Mouse (Mus musculus): ENCODE data around the gene Psph. TPM values are rescaled to one million over a fixed set of nuclear protein-coding genes. Genes with fewer than 3 reads are reported as not detected.
"Not testable (repeated sequence)": the region's sequence is repeated elsewhere in the genome, so short reads cannot be mapped to it uniquely, and the experiment has no call there.

Gene Psph
- polyA plus RNA-seq (2015; fragmentation: Nextera tagmentation; extraction: Ambion mirVana): 24.0 and 35.1 TPM in 2 replicates

DNA sequence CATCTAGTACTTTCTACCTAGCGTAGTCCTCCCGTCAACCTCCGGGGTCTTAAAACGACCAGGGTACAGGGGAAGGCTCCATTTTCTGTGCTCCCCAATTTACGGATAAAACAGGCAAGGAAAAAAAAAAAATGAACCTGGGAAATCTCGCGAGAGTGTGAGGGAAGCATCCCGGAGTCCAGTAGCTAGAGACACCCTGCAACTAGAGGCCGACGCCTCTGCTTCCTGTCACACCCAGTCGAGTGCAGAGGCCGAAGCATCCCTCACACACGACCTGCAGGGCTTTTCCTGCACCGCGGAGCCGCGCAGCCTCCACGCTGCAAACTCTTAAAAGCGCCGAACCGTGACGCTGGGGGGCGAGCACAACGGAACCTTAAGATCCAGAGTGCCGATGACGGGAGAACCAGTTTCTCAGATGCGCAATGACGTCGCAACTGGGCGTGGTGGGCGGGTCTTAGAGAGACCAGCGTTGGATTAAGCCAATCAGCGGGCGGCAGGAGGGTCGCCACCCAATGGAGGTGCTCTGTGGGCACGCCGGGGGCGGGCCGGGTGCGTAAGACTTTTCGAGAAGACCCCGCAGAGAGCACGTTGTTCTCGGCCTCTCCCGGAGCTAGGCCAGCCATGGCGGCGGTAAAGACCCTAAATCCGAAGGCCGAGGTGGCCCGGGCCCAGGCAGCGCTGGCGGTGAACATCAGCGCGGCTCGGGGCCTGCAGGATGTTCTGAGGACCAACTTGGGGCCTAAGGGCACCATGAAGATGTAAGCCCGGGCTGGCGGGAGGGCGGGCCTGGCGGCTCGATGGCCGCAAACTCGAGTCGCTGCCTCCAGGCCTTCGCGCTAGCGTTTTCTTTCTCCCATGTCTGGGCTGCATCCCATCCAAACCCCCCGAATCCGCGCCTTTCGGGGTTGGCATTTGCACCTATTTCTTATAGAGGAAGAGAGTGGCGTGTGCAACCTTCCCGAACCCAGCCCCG, at the start of gene Psph:
TSS of gene Psph (minus strand) at position 632 of the 973 bp plus-strand sequence.
- Histone ChIP-seq H3K27me3 (replicated peaks) (no peaks in the 10 kb centered on the region), H3K9ac (peak within 1 kb of the TSS; percentile 98), H3K4me1 (peaks cover 25% of the 10 kb centered on the region), H3K4me3 (peak within 1 kb of the TSS; percentile 98), H3K27ac (peak within 1 kb of the TSS; percentile 100), H3K9me3 (no peaks in the 10 kb centered on the region), H3K4me2 (peak within 1 kb of the TSS; percentile 79), H3K36me3 (replicated peaks) (peaks cover 26% of the 10 kb centered on the region)
- peak; percentile 99 for ATAC-seq (replicated peaks)
- WGBS: under 1% methylated on average over 73 of the region's 73 CpGs

GRCm38 (mm10) chr5:129790591-129790990, 3.3 kb upstream of the Psph start:
- H3K9ac ChIP-seq; H3K4me3 ChIP-seq; H3K9me3 ChIP-seq; H3K27me3 ChIP-seq (replicated peaks); H3K27ac ChIP-seq; ATAC-seq (replicated peaks); H3K4me2 ChIP-seq: not testable (repeated sequence)
- WGBS: 92% methylated on average over 7 of the region's 8 CpGs
- H3K4me1 ChIP-seq: peaks cover 25% of the 10 kb centered on the region
- peaks cover 50% of the 10 kb centered on the region for H3K36me3 ChIP-seq (replicated peaks)

DNA sequence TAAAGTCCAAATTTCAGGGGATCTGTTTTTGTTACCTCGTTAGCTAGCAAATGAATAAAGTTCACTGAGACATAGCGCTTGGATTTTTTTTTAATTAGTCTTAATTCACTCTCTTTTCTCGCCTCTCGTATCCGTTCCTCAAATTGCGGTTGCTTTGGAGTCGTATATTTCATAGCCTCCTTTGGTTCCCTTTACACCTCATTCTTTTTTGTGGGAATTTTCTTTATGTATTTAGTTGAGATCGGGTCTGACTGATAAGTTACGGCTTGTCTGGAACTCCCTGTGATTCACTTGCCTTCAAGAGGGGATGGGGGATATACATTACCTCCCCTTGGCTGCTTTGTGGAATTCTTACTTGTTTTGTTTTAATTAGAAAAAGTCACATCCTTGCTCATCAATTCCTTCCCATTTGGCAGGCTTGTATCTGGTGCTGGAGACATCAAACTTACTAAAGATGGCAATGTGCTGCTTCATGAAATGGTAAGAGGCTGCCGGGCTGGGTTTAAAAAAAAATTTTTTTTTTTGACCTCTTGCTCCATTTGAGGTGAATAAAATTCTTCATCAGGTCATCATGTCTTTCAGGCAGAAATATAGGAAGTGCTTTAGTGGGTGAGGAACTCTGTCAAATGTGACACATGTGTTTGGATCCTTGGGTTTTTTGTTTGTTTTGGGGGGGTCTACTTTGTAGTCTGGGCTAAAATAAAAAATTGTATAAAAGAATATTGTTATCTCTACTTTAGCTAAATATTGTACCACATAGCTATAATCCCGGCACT, 757 bp upstream of the Psph start:
- WGBS: 12% methylated on average over 11 of the region's 11 CpGs
- peak overlapping the region; percentile 98 for H3K4me3 ChIP-seq
- peaks cover 25% of the 10 kb centered on the region for H3K4me1 ChIP-seq

GRCm38 (mm10) chr5:129786161-129786560, 1.1 kb downstream of the Psph start:
- H3K27ac ChIP-seq: peak overlapping the region; percentile 100
- H3K4me3 ChIP-seq: peak overlapping the region; percentile 98
- ATAC-seq (replicated peaks): no peak
- WGBS: 78% methylated on average over 6 of the region's 6 CpGs
- H3K36me3 ChIP-seq (replicated peaks): peaks cover 18% of the 10 kb centered on the region
- H3K4me1 ChIP-seq: peaks cover 25% of the 10 kb centered on the region
- no peaks in the 10 kb centered on the region for H3K27me3 ChIP-seq (replicated peaks)
- peak overlapping the region; percentile 51 for H3K4me2 ChIP-seq
- peak overlapping the region; percentile 75 for H3K9ac ChIP-seq
- no peaks in the 10 kb centered on the region for H3K9me3 ChIP-seq

More for the DNA sequence above, 757 bp upstream of the Psph start:
- Histone ChIP-seq H3K27me3 (replicated peaks) (no peaks in the 10 kb centered on the region), H3K36me3 (replicated peaks) (peaks cover 35% of the 10 kb centered on the region), H3K27ac (peak overlapping the region; percentile 100), H3K9me3 (no peaks in the 10 kb centered on the region), H3K4me2 (peak overlapping the region; percentile 79), H3K9ac (peak overlapping the region; percentile 98)
- no peak for ATAC-seq (replicated peaks)

GRCm38 (mm10) chr5:129785235-129785870, 1.9 kb downstream of the Psph start:
- no peaks in the 10 kb centered on the region for H3K27me3 ChIP-seq (replicated peaks)
- H3K9ac ChIP-seq: no peak overlapping the region
- no peak overlapping the region for H3K4me2 ChIP-seq
- peaks cover 14% of the 10 kb centered on the region for H3K36me3 ChIP-seq (replicated peaks)
- H3K27ac ChIP-seq: no peak overlapping the region
- H3K4me1 ChIP-seq: peaks cover 25% of the 10 kb centered on the region
- 86% methylated on average over 5 of the region's 5 CpGs for WGBS
- ATAC-seq (replicated peaks): no peak
- no peaks in the 10 kb centered on the region for H3K9me3 ChIP-seq
- H3K4me3 ChIP-seq: no peak overlapping the region

- Histone ChIP-seq H3K9ac (no peak overlapping the region), H3K36me3 (replicated peaks) (no peaks in the 10 kb centered on the region), H3K9me3 (no peaks in the 10 kb centered on the region), H3K4me2 (no peak overlapping the region), H3K27me3 (replicated peaks) (no peaks in the 10 kb centered on the region), H3K4me1 (peaks cover 18% of the 10 kb centered on the region), H3K4me3 (no peak overlapping the region), H3K27ac (no peak overlapping the region)
- no peak for ATAC-seq (replicated peaks)
- WGBS: 54% methylated on average over 3 of the region's 3 CpGs
Observed at GRCm38 (mm10) chr5:129782211-129782610, 5.0 kb downstream of the Psph start.

GRCm38 (mm10) chr5:129780131-129780530, 7.1 kb downstream of the Psph start:
- no peak overlapping the region for H3K9ac ChIP-seq
- H3K36me3 ChIP-seq (replicated peaks): no peaks in the 10 kb centered on the region
- H3K4me3 ChIP-seq: no peak overlapping the region
- H3K4me1 ChIP-seq: peaks cover 13% of the 10 kb centered on the region
- no peaks in the 10 kb centered on the region for H3K27me3 ChIP-seq (replicated peaks)
- H3K9me3 ChIP-seq: no peaks in the 10 kb centered on the region
- 91% methylated on average over 3 of the region's 3 CpGs for WGBS
- no peak overlapping the region for H3K4me2 ChIP-seq
- ATAC-seq (replicated peaks): no peak
- no peak overlapping the region for H3K27ac ChIP-seq

DNA sequence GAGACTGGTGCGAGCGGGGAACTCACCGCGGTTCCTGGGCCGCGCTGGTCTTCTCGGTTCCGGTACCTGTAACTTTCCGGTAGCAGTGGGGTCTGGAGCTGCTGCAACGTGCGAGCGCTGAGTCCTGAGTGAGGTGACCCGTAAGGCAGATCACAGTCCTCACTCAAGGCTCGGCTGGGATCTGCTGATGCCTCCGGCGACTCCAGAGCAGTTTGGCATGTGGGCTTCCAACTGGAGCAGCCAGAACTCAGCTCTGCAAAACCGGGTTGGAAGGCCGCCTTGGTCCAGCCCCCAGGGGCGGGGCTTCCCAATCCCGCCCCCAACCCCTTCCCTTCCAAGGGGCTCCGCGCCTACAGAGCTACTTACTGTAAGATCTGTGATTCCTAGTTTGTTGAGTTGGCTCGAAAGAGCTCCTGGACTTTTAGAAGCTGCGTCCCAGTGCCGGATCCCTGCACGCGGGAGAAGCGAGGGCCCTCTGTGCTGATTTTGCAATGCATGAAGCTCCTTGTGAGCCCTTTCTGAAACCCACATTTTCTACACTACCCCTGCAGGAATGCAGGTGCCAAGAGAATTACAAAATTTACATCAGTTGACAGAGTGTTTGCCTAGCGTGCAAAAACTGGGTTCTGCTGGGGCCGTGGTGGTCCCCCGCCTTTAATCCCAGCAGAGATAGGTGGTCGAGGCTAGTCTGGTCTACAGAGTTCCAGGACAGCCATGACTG, 8.1 kb downstream of the Psph start:
- no peaks in the 10 kb centered on the region for H3K9me3 ChIP-seq
- H3K4me1 ChIP-seq: peaks cover 13% of the 10 kb centered on the region
- no peaks in the 10 kb centered on the region for H3K27me3 ChIP-seq (replicated peaks)
- peak overlapping the region; percentile 22; the same call in 1 of the 2 replicates for H3K27ac ChIP-seq
- peak; percentile 91 for ATAC-seq (replicated peaks)
- 2% methylated on average over 32 of the region's 32 CpGs for WGBS
- H3K4me2 ChIP-seq: peak overlapping the region; percentile 91
- no peaks in the 10 kb centered on the region for H3K36me3 ChIP-seq (replicated peaks)
- peak overlapping the region; percentile 48 for H3K9ac ChIP-seq
- H3K4me3 ChIP-seq: peak overlapping the region; percentile 48

- peaks cover 13% of the 10 kb centered on the region for H3K4me1 ChIP-seq
- peak overlapping the region; percentile 48 for H3K9ac ChIP-seq
- no peak for ATAC-seq (replicated peaks)
- no peak overlapping the region for H3K27ac ChIP-seq
- WGBS: 41% methylated on average over 11 of the region's 11 CpGs
- no peaks in the 10 kb centered on the region for H3K36me3 ChIP-seq (replicated peaks)
- peak overlapping the region; percentile 91 for H3K4me2 ChIP-seq
- H3K9me3 ChIP-seq: no peaks in the 10 kb centered on the region
- no peaks in the 10 kb centered on the region for H3K27me3 ChIP-seq (replicated peaks)
- peak overlapping the region; percentile 48 for H3K4me3 ChIP-seq
Observed at GRCm38 (mm10) chr5:129778348-129778995, 8.8 kb downstream of the Psph start.

- ATAC-seq (replicated peaks): no peak
- Histone ChIP-seq H3K9ac (no peak overlapping the region), H3K27me3 (replicated peaks) (no peaks in the 10 kb centered on the region), H3K9me3 (no peaks in the 10 kb centered on the region), H3K36me3 (replicated peaks) (no peaks in the 10 kb centered on the region), H3K4me1 (peaks cover 11% of the 10 kb centered on the region), H3K4me3 (no peak overlapping the region), H3K4me2 (no peak overlapping the region), H3K27ac (no peak overlapping the region)
- WGBS: 85% methylated on average over 3 of the region's 3 CpGs
Observed at GRCm38 (mm10) chr5:129774661-129775060, 12.6 kb downstream of the Psph start.

- not testable (repeated sequence) for H3K9ac ChIP-seq; H3K4me1 ChIP-seq; ATAC-seq (replicated peaks); H3K4me3 ChIP-seq; H3K27me3 ChIP-seq (replicated peaks); H3K9me3 ChIP-seq; H3K27ac ChIP-seq; H3K36me3 ChIP-seq (replicated peaks); H3K4me2 ChIP-seq
- WGBS: 88% methylated on average over 4 of the region's 4 CpGs
Observed at GRCm38 (mm10) chr5:129773330-129773729, 13.9 kb downstream of the Psph start.

Data from midbrain, embryonic 15.5 days (tissue).